Mouse (Mus musculus) hindbrain, embryonic 15.5 days (tissue): ENCODE data around the gene Gstt4. TPM values are rescaled to one million over a fixed set of nuclear protein-coding genes. Genes with fewer than 3 reads are reported as not detected.
A peak's percentile ranks its signal among the peaks of the same experiment; 100 is the strongest.

Experiments used
- ATAC-seq: fragments of 200-750 bp; cut with Nextera tagmentation; 2 replicates; pipeline ENCODE4 v1.8.0; 2017; ENCODE audit warnings: low read depth, moderate number of reproducible peaks, moderate TSS enrichment; ENCODE audit not compliant: low FRiP score
- H3K27ac ChIP-seq: fragments of 300-500 bp; sonication (generic); replicated peaks from 2 replicates; pipeline ENCODE4 v1.5.1; 2015; ENCODE audit warnings: mild to moderate bottlenecking, inconsistent platforms
- H3K27me3 ChIP-seq: fragments of 300-500 bp; sonication (generic); 2 replicates; pipeline ENCODE4 v1.6.1; 2015; ENCODE audit warnings: control low read depth, inconsistent platforms
- H3K36me3 ChIP-seq: fragments of 300-500 bp; sonication (generic); 2 replicates; pipeline ENCODE4 v1.6.1; 2015; ENCODE audit warnings: control low read depth, inconsistent platforms
- H3K4me1 ChIP-seq: fragments of 300-500 bp; sonication (generic); replicated peaks from 2 replicates; pipeline ENCODE4 v1.6.1; 2015; ENCODE audit warnings: control low read depth, inconsistent platforms
- H3K4me2 ChIP-seq: fragments of 300-500 bp; sonication (generic); 2 replicates; pipeline ENCODE4 v1.6.1; 2015; ENCODE audit warnings: moderate library complexity, mild to moderate bottlenecking, inconsistent platforms
- H3K4me3 ChIP-seq: fragments of 300-500 bp; sonication (generic); 2 replicates; pipeline ENCODE4 v1.5.1; 2015; ENCODE audit warnings: mild to moderate bottlenecking, inconsistent platforms
- H3K9ac ChIP-seq: fragments of 300-500 bp; sonication (generic); 2 replicates; pipeline ENCODE4 v1.6.1; 2015; ENCODE audit warnings: inconsistent platforms
- H3K9me3 ChIP-seq: fragments of 300-500 bp; sonication (generic); 2 replicates; pipeline ENCODE4 v1.6.1; 2016; ENCODE audit warnings: control low read depth, inconsistent platforms
- WGBS: fragments of 180-500 bp; shearing (Covaris S2); methylation state at CpG from one replicate; pipeline ENCODE4 v1.1.7; 2015; 5-methylcytosine and 5-hydroxymethylcytosine counted together
- polyA plus RNA-seq: library from polyadenylated mRNA; unstranded; fragments of >200 nt; fragmentation: Nextera tagmentation; extraction: Ambion mirVana; gene quantifications from 2 replicates; pipeline ENCODE4 v1.2.1, GENCODE M21; 2015

The Gstt4 gene
- polyA plus RNA-seq, 1 experiment from 2014 or later, result not detected

DNA sequence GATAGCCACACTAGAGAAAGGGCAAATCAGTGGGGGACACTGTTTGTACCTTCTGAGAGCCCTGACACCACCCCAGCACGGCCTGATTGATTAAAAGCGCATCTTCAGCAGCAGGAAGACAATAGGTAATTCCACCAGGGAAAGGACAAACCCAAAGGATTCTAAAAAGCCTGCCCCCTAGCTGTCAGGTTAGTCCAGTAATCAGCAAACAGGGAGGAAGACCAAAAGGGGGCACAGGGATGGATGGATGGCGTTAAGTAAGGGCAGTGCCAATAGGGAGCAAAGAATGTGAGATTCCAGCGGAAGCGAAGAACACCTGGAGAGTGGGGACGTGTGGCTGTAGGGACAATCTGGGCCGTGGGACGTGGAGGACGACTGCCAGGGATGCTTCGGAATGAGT, 3.7 kb downstream of the Gstt4 start:
- 64% methylated on average over 10 of the region's 10 CpGs for WGBS
- no peaks in the 10 kb centered on the region for H3K27me3 ChIP-seq
- H3K4me3 ChIP-seq, result no peak overlapping the region
- no peaks in the 10 kb centered on the region for H3K9me3 ChIP-seq
- H3K4me1 ChIP-seq, result no peaks in the 10 kb centered on the region
- no peaks in the 10 kb centered on the region for H3K36me3 ChIP-seq
- ATAC-seq, result no peak
- no peak overlapping the region for H3K9ac ChIP-seq
- no peak overlapping the region for H3K4me2 ChIP-seq
- H3K27ac ChIP-seq, result no peak overlapping the region

GRCm38 (mm10) chr10:75804217-75804616, 18.1 kb downstream of the Gstt4 start:
- Histone ChIP-seq H3K27ac (no peak overlapping the region), H3K4me2 (no peak overlapping the region), H3K4me1 (no peaks in the 10 kb centered on the region), H3K9ac (no peak overlapping the region), H3K4me3 (no peak overlapping the region), H3K9me3 (no peaks in the 10 kb centered on the region), H3K27me3 (no peaks in the 10 kb centered on the region), H3K36me3 (no peaks in the 10 kb centered on the region)
- no peak for ATAC-seq
- 75% methylated on average over 2 of the region's 2 CpGs for WGBS

- peaks cover 16% of the 10 kb centered on the region for H3K4me1 ChIP-seq
- H3K4me3 ChIP-seq, result peak within 1 kb of the TSS; percentile 40
- no peaks in the 10 kb centered on the region for H3K36me3 ChIP-seq
- peak within 1 kb of the TSS; percentile 31 for H3K9ac ChIP-seq
- peaks cover 7% of the 10 kb centered on the region; the same call in 1 of the 2 replicates for H3K27me3 ChIP-seq
- 3% methylated on average over 18 of the region's 18 CpGs for WGBS
- H3K9me3 ChIP-seq, result no peaks in the 10 kb centered on the region
- 0 out of 2 replicates have a peak within 1 kb of the TSS, but pooled peaks have one; percentile 7 for H3K27ac ChIP-seq
- ATAC-seq, result peak; percentile 32
- H3K4me2 ChIP-seq, result peak within 1 kb of the TSS; percentile 73
These were observed 24.1 kb downstream of the Gstt4 start, which contains the start of gene Gstt1 for GRCm38 (mm10) chr10:75798176-75798696. TSS of gene Gstt1 (minus strand) at chr10:75798584.

DNA sequence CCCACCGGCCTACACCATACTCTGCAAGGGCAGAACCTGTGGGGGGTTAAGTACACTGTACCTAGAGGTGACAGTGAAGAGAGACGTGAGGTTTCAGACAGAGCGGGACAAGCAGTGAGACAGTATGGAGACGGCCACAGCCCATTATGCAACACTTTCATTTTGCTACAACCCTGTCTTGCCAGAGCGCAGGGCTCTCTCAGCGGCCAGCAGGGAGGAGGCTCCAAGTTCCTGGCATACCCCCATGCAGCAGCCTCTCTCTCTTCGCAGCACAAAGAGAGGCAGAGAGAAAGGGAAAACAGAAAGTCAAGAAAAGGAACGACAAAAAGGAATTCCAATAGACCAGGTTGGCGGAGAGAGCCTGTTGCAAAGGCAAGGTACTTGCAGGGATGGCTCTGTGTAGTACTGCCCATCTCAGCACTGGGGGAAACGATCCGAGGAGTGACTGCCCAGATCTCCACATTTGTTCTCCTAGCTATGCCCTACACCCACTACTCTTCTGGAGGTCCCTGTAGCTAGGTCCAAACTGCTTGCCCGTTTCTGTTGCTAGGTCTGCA, 24.6 kb downstream of the Gstt4 start:
- Histone ChIP-seq H3K4me1 (peaks cover 16% of the 10 kb centered on the region), H3K4me3 (peak overlapping the region; percentile 40), H3K36me3 (no peaks in the 10 kb centered on the region), H3K27ac (0 out of 2 replicates have a peak overlapping the region, but pooled peaks have one; percentile 7), H3K27me3 (peaks cover 7% of the 10 kb centered on the region; the same call in 1 of the 2 replicates), H3K9me3 (no peaks in the 10 kb centered on the region), H3K4me2 (peak overlapping the region; percentile 73), H3K9ac (peak overlapping the region; percentile 31)
- under 1% methylated on average over 12 of the region's 12 CpGs for WGBS
- peak; percentile 52 for ATAC-seq

DNA sequence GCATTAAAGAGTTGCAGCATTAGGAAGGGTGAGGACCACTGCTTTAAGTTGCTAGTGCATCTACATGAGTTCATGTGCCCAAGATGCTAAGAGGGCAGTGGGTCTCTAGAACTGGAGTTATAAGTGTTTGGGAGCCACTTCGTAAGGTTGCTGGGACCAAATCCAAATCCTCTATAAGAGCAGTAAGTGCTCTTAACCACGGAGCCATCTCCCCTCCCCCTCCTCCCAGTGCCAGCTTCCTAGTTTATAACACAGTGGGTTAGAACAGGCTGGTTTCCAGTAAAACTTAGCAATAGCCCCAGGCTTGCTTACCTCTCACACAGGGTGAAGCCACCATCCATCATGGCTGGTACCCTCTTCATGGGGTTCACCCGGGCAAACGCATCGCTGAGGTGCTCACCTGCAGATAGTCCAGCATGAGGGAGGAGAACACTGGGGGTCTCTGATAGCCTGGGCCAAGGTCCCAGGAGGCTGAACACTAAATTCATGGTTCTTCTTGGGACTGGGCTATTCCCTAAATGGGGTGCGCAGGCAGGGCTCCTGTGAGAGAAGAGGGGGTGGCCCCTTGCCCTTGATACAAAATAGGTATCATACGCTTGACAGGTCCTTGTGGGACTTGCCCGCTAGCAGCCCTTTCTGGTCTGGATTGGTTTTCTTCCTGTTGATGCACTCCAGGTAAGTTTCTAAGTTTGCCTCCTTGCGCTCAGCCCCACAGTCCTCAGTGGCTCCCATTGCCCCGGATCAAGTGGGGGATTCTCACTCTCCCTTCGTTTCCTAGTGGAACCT, 25.4 kb downstream of the Gstt4 start:
- Histone ChIP-seq H3K4me2 (peak overlapping the region; percentile 73), H3K4me1 (peaks cover 16% of the 10 kb centered on the region), H3K9me3 (no peaks in the 10 kb centered on the region), H3K4me3 (peak overlapping the region; percentile 40), H3K27me3 (peaks cover 7% of the 10 kb centered on the region; the same call in 1 of the 2 replicates), H3K27ac (no peak overlapping the region), H3K36me3 (no peaks in the 10 kb centered on the region), H3K9ac (no peak overlapping the region)
- ATAC-seq, result peak; percentile 42; the same call in 1 of the 2 replicates
- WGBS, result 49% methylated on average over 11 of the region's 11 CpGs

GRCm38 (mm10) chr10:75794880-75795279, 27.5 kb downstream of the Gstt4 start:
- H3K4me1 ChIP-seq, result peaks cover 16% of the 10 kb centered on the region
- no peak for ATAC-seq
- no peak overlapping the region for H3K27ac ChIP-seq
- H3K27me3 ChIP-seq, result peaks cover 7% of the 10 kb centered on the region; the same call in 1 of the 2 replicates
- H3K36me3 ChIP-seq, result no peaks in the 10 kb centered on the region
- WGBS, result 33% methylated on average over 3 of the region's 3 CpGs
- H3K4me2 ChIP-seq, result no peak overlapping the region
- no peaks in the 10 kb centered on the region for H3K9me3 ChIP-seq
- H3K4me3 ChIP-seq, result no peak overlapping the region
- no peak overlapping the region for H3K9ac ChIP-seq

GRCm38 (mm10) chr10:75790773-75791172, 31.6 kb downstream of the Gstt4 start:
- Histone ChIP-seq H3K9ac (no peak overlapping the region), H3K4me3 (no peak overlapping the region), H3K27me3 (no peaks in the 10 kb centered on the region), H3K9me3 (no peaks in the 10 kb centered on the region), H3K36me3 (no peaks in the 10 kb centered on the region), H3K4me2 (no peak overlapping the region), H3K4me1 (no peaks in the 10 kb centered on the region), H3K27ac (no peak overlapping the region)
- WGBS, result 21% methylated on average over 7 of the region's 7 CpGs
- ATAC-seq, result no peak

GRCm38 (mm10) chr10:75789841-75790240, 32.5 kb downstream of the Gstt4 start:
- H3K9ac ChIP-seq, result no peak overlapping the region
- 88% methylated on average over 5 of the region's 5 CpGs for WGBS
- H3K27ac ChIP-seq, result no peak overlapping the region
- no peak overlapping the region for H3K4me3 ChIP-seq
- H3K9me3 ChIP-seq, result no peaks in the 10 kb centered on the region
- no peak overlapping the region for H3K4me2 ChIP-seq
- no peak for ATAC-seq
- no peaks in the 10 kb centered on the region for H3K27me3 ChIP-seq
- H3K4me1 ChIP-seq, result no peaks in the 10 kb centered on the region
- no peaks in the 10 kb centered on the region for H3K36me3 ChIP-seq

DNA sequence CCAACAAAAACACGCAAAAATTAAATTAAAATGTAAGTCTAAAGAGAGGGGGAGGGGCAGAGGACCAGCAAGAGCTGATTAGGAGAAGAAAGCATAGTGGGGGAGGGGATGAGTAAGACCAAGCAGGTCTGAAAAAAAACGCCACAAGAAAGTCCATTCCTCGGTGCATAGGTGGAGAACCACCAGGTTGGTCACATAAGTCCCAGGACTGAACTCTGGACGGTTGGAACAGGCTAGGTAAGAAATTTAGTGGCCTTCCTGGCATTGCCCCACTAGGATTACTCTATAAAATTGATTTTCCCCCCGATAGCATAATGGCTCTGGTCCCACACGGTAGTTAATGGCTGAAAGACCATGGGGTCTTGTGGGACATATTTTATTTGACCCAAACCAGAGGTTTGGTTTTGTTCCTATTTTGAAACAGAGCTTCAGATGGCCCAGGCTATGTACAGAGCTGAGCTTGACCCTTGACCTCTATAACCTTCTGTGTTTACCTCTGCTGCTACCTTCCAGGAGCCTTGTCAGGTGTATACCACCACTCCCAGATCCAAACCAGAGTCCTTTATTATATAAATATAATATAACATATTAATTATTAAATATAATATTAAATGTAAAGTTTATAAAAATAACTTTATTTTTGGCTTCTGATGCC, 33.1 kb downstream of the Gstt4 start:
- H3K36me3 ChIP-seq, result no peaks in the 10 kb centered on the region
- no peaks in the 10 kb centered on the region for H3K9me3 ChIP-seq
- H3K4me3 ChIP-seq, result no peak overlapping the region
- no peak overlapping the region for H3K9ac ChIP-seq
- ATAC-seq, result no peak
- H3K4me2 ChIP-seq, result no peak overlapping the region
- no peaks in the 10 kb centered on the region for H3K27me3 ChIP-seq
- no peak overlapping the region for H3K27ac ChIP-seq
- no peaks in the 10 kb centered on the region for H3K4me1 ChIP-seq
- 85% methylated on average over 6 of the region's 6 CpGs for WGBS

DNA sequence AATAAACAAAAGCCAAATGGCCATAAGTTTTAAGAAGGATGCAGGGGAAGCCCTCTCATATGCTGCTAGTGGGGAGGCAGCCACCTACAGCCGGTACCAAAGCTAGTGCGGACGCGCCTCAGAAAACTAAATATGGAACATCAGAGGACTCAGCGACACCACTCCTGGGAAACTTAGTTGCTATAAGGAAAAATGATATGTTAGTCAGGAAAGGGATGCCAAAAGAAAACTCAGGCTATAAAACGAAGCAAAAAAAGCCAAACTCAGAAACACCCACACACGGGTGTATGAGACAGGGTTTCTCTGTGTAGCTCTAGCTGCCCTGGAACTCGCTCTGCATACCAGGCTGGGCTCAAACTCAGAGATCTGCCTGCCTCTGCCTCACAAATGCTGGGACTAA, 34.1 kb downstream of the Gstt4 start:
- Histone ChIP-seq H3K27me3 (no peaks in the 10 kb centered on the region), H3K36me3 (no peaks in the 10 kb centered on the region), H3K9ac (no peak overlapping the region), H3K4me2 (no peak overlapping the region), H3K27ac (no peak overlapping the region), H3K4me3 (no peak overlapping the region), H3K9me3 (no peaks in the 10 kb centered on the region), H3K4me1 (no peaks in the 10 kb centered on the region)
- 94% methylated on average over 8 of the region's 8 CpGs for WGBS
- ATAC-seq, result no peak

DNA sequence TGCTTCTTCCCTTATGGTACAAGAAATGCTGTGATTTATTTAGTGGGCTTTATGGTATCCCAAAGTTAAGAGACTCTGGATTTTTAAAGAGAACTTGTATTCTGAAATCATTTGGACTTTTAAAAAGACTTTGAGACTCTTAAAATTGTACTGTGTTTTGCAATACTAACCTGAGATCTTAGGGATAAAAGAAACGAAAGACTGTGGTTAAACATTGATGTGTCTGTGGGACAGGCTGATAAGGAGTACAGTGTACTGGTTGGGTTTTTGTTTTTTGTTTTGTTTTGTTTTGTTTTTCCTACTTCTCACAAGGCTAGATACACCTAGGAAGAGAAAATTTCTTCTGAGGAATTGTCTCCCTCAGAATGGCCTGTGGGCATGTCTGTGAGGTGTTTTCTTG, 36.9 kb downstream of the Gstt4 start:
- H3K36me3 ChIP-seq, result no peaks in the 10 kb centered on the region
- 81% methylated on average over 1 of the region's 1 CpGs for WGBS
- ATAC-seq, result no peak
- H3K27ac ChIP-seq, result no peak overlapping the region
- peaks cover 24% of the 10 kb centered on the region for H3K27me3 ChIP-seq
- no peak overlapping the region for H3K9ac ChIP-seq
- H3K4me2 ChIP-seq, result no peak overlapping the region
- H3K4me1 ChIP-seq, result peaks cover 9% of the 10 kb centered on the region
- no peaks in the 10 kb centered on the region for H3K9me3 ChIP-seq
- H3K4me3 ChIP-seq, result no peak overlapping the region
